Mouse (Mus musculus): Measurements from ENCODE around the gene Lamtor2. TPM values are rescaled to one million over a fixed set of nuclear protein-coding genes. Genes with fewer than 3 reads are reported as not detected.

The Lamtor2 gene
- polyA plus RNA-seq, 1 experiment from 2014 or later = 104 TPM

DNA sequence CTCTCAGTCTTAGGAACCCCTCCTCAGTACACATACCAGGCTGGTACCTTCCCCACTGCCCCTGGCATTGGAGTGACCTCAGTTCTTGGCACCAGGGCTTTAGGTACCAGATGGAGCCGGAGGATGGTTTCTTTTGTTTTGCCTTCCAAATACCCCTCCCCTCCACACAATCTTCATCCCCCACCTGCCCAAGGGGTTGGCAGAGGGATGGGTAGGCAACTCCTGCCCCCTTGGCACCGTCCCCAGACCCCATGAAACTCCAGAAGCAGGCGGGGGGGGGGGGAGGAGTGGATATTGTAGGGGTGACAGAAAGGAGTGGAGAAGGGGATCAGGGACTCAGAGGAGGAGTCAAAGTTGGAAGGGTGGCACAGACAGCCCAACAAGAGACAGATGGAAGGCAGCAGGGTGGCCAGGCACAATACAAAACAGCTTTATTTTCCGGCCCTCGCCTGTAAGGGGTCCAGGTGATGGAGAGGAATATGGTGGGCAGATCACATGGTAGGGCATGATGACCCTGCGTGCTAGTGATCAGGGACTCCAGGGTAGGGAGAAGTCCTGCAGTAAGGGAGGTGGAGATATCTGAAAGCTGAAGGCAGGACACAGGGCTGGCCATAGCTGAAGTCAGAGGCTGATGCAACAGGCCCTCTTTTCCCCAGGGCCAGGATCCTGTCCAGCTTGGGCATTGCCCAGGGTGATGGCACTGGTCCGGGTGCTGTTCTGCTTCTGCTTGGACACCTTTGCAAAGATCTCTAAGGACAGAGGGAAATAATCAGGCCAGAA is 11.1 kb downstream of the Lamtor2 start:
- Histone ChIP-seq H3K4me1 (replicated peaks) (peaks cover 24% of the 10 kb centered on the region), H3K27me3 (no peaks in the 10 kb centered on the region), H3K36me3 (replicated peaks) (no peaks in the 10 kb centered on the region), H3K27ac (replicated peaks) (no peak overlapping the region), H3K4me3 (replicated peaks) (no peak overlapping the region), H3K9ac (no peak overlapping the region), H3K4me2 (no peak overlapping the region), H3K9me3 (replicated peaks) (no peaks in the 10 kb centered on the region)
- ATAC-seq (ENCODE audit: insufficient read depth) = no peak
- 69% methylated on average over 7 of the region's 7 CpGs for WGBS (ENCODE audit: insufficient replicate concordance)

DNA sequence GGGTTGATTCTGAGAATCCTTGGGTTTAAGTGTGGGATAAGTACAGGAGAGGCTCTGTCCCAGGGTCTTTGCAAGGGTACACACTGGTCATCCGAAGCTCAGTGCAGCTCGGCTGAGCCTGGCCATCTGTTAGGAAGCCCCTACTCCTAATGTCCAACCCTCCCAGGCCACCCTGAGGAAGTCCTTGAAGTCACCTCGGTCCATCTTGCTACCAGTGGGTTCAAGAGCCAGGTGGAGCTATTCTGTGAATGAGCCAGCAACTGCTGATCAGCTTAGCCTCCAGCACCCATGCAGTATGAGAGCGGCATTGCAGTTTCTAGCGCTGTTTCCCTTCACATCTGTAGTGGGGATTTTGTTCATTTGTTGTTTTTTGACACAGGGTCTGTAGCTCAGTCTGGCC is 12.8 kb downstream of the Lamtor2 start:
- Histone ChIP-seq H3K4me2 (no peak overlapping the region), H3K36me3 (replicated peaks) (no peaks in the 10 kb centered on the region), H3K9me3 (replicated peaks) (no peaks in the 10 kb centered on the region), H3K9ac (no peak overlapping the region), H3K4me3 (replicated peaks) (no peak overlapping the region), H3K27me3 (peaks cover 7% of the 10 kb centered on the region; the same call in 1 of the 2 replicates), H3K4me1 (replicated peaks) (peaks cover 35% of the 10 kb centered on the region), H3K27ac (replicated peaks) (no peak overlapping the region)
- WGBS (ENCODE audit: insufficient replicate concordance) = 58% methylated on average over 5 of the region's 5 CpGs
- ATAC-seq (ENCODE audit: insufficient read depth) = no peak

DNA sequence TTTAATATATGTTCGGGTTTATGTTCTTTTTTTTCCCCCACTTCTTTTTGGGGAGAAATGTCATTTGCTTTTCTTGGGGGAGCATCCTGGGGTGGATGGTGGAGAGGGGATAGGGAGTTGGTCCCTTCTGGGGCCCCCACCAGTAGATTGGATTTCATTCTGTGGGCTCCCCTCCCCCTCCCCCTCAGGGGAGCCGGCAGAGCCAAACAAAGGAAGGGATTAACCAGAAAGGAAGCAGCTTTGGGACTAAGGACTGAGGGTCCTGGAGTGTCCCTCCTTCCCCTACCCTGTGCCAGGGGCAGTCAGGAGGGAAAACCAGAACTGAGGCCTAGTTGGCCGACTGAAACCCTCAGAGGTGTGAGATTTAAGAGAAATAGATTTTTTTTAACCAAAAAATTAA is 13.5 kb downstream of the Lamtor2 start:
- H3K27ac ChIP-seq (replicated peaks) = no peak overlapping the region
- H3K27me3 ChIP-seq = peaks cover 8% of the 10 kb centered on the region; the same call in 1 of the 2 replicates
- no peak overlapping the region for H3K4me3 ChIP-seq (replicated peaks)
- no peak overlapping the region for H3K9ac ChIP-seq
- no peak for ATAC-seq (ENCODE audit: insufficient read depth)
- 35% methylated on average over 3 of the region's 3 CpGs for WGBS (ENCODE audit: insufficient replicate concordance)
- no peaks in the 10 kb centered on the region for H3K36me3 ChIP-seq (replicated peaks)
- H3K4me1 ChIP-seq (replicated peaks) = peaks cover 32% of the 10 kb centered on the region
- no peaks in the 10 kb centered on the region for H3K9me3 ChIP-seq (replicated peaks)
- no peak overlapping the region for H3K4me2 ChIP-seq

DNA sequence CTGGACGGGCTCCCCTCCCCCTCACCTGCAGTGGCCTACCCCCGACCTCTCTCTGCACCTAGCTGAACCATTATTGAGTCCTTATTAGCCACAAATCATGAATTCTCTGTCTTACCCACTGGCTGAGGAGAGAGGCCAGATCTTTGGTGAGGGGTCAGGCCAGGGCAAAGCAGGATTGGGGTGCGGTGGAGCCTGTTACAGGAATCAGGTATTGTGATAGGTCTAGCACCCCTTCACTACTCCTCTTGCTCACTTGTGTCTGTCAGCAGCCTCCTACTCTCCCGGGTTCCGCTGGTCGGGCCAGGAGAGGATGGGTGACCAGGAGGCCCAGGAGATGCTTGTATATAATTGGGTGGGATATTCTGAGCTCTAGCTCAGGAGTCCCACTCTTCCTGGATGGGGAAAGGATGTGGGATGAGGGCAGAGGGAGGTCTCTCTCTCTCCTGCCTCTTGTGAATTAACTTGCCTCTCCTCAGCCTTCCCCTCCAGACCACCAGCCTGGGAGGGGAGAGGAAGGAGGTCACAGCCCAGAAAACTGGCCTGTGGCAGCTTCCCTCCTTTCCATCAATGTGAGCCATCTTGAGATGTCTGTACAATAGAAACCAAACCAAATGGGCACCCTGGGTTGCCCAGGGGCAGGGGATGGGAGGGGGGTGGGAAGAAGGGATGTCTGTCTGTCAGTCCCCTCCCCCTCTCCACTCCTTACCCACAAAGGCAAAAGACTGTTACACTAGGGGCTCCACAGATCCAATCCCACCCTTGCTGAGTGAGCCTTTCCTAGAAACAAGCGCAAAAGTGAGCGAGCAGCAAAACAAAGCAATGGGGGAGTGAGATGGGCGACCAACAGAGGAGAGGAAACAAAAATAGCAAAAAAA is 14.4 kb downstream of the Lamtor2 start:
- H3K27ac ChIP-seq (replicated peaks) = no peak overlapping the region
- no peak for ATAC-seq (ENCODE audit: insufficient read depth)
- H3K4me3 ChIP-seq (replicated peaks) = no peak overlapping the region
- H3K27me3 ChIP-seq = peaks cover 15% of the 10 kb centered on the region
- no peak overlapping the region for H3K4me2 ChIP-seq
- peaks cover 33% of the 10 kb centered on the region for H3K4me1 ChIP-seq (replicated peaks)
- H3K36me3 ChIP-seq (replicated peaks) = no peaks in the 10 kb centered on the region
- no peak overlapping the region for H3K9ac ChIP-seq
- WGBS (ENCODE audit: insufficient replicate concordance) = 61% methylated on average over 9 of the region's 9 CpGs
- H3K9me3 ChIP-seq (replicated peaks) = no peaks in the 10 kb centered on the region

DNA sequence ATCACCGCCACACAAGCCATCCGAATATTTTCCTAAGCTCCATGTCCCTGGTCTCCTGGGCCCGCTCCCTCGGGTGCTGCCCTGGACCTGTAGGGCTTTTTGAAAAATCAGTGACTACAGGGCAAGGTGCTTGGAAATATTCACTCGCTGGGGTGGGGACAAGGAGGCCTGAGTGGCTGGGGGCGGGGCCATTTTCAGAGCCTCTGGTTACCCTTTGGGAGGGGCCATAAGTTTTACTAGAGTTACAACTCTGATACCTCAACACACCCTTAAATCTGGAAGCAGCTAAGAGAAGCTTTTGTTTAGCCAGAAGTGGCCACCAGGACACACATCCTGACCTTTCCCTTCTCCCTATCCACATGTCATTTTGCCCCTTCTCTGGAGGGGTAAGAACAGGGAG is 15.7 kb downstream of the Lamtor2 start:
- peak overlapping the region; percentile 90 for H3K4me2 ChIP-seq
- peak; percentile 7; the same call in 1 of the 2 replicates for ATAC-seq (ENCODE audit: insufficient read depth)
- H3K4me1 ChIP-seq (replicated peaks) = peaks cover 46% of the 10 kb centered on the region
- 69% methylated on average over 6 of the region's 6 CpGs for WGBS (ENCODE audit: insufficient replicate concordance)
- H3K36me3 ChIP-seq (replicated peaks) = no peaks in the 10 kb centered on the region
- H3K4me3 ChIP-seq (replicated peaks) = peak overlapping the region; percentile 60
- peak overlapping the region; percentile 48; the same call in 1 of the 2 replicates for H3K27ac ChIP-seq (replicated peaks)
- H3K27me3 ChIP-seq = peaks cover 26% of the 10 kb centered on the region
- H3K9me3 ChIP-seq (replicated peaks) = no peaks in the 10 kb centered on the region
- peak overlapping the region; percentile 46; the same call in 1 of the 2 replicates for H3K9ac ChIP-seq

DNA sequence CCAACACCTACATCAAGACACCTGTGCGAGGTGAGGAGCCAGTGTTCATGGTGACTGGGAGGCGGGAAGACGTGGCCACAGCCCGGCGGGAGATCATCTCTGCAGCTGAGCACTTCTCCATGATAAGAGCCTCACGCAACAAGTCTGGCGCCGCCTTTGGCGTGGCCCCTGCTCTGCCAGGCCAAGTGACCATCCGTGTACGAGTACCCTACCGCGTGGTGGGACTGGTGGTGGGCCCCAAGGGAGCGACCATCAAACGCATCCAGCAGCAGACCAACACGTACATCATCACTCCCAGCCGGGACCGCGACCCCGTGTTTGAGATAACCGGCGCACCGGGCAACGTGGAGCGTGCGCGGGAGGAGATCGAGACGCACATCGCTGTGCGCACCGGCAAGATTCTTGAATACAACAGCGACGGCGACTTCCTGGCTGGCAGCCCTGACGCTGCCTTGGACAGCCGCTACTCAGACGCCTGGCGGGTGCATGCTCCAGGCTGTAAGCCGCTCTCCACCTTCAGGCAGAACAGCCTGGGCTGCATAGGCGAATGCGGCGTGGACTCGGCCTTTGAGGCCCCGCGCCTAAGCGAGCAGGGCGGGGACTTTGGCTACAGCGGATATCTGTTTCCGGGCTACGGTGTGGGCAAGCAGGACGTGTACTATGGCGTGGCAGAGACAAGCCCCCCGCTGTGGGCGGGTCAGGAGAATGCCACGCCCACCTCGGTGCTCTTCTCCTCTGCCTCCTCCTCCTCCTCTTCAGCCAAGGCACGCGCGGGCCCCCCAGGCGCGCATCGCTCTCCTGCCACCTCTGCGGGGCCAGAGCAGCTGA is 16.6 kb downstream of the Lamtor2 start:
- Histone ChIP-seq H3K4me3 (replicated peaks) (peak overlapping the region; percentile 60), H3K36me3 (replicated peaks) (no peaks in the 10 kb centered on the region), H3K27me3 (peaks cover 30% of the 10 kb centered on the region), H3K4me2 (peak overlapping the region; percentile 90), H3K4me1 (replicated peaks) (peaks cover 54% of the 10 kb centered on the region), H3K27ac (replicated peaks) (peak overlapping the region; percentile 51; the same call in 1 of the 2 replicates), H3K9ac (peak overlapping the region; percentile 46), H3K9me3 (replicated peaks) (no peaks in the 10 kb centered on the region)
- peak; percentile 78 for ATAC-seq (ENCODE audit: insufficient read depth)
- 7% methylated on average over 64 of the region's 64 CpGs for WGBS (ENCODE audit: insufficient replicate concordance)

DNA sequence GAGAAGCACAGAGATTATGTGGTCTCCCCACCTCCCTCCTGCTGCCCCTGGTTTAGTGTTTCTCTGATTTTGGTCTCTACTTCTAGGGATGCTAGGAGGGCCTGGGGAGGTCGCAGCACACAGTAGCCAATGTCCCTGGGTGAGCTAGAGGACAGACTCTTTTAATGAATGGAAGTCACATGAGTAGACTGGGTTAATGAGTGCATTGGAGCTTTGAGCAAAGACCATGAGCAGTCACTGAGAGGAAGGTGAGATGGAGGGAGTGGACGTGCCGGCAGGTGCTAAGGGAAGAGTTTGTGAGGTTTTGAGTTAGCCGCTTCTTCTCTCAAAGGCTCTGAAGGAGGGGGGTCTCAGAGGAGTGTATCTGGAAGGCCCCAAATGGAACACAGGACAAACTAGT is 17.3 kb downstream of the Lamtor2 start:
- Histone ChIP-seq H3K9me3 (replicated peaks) (no peaks in the 10 kb centered on the region), H3K4me3 (replicated peaks) (no peak overlapping the region), H3K4me1 (replicated peaks) (peaks cover 62% of the 10 kb centered on the region), H3K27ac (replicated peaks) (no peak overlapping the region), H3K36me3 (replicated peaks) (no peaks in the 10 kb centered on the region), H3K27me3 (peaks cover 30% of the 10 kb centered on the region), H3K9ac (peak overlapping the region; percentile 46; the same call in 1 of the 2 replicates), H3K4me2 (peak overlapping the region; percentile 90)
- WGBS (ENCODE audit: insufficient replicate concordance) = 75% methylated on average over 4 of the region's 4 CpGs
- no peak for ATAC-seq (ENCODE audit: insufficient read depth)

DNA sequence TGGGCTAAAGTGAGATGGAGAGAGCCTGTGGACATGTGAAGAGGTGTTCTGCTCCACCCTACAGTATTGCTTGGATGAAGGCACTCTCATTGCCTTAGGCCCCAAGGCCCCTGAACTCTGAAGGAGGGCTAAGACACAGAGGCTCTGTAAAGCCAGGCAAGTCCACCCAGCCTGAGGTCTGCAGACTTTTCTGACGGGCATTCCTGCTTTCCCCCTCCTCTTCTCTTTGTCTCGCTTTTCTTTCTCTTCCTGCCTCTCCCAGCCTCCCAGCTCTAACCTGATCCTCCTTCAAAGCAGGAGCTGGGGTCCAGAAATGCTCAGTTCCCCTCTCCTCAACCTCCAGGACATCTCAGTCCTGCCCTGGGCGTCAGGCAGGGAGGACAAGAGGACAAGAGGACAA is 17.9 kb downstream of the Lamtor2 start:
- no peaks in the 10 kb centered on the region for H3K9me3 ChIP-seq (replicated peaks)
- no peak for ATAC-seq (ENCODE audit: insufficient read depth)
- peaks cover 67% of the 10 kb centered on the region for H3K4me1 ChIP-seq (replicated peaks)
- 45% methylated on average over 3 of the region's 3 CpGs for WGBS (ENCODE audit: insufficient replicate concordance)
- no peak overlapping the region for H3K4me2 ChIP-seq
- H3K9ac ChIP-seq = no peak overlapping the region
- H3K27ac ChIP-seq (replicated peaks) = no peak overlapping the region
- no peaks in the 10 kb centered on the region for H3K36me3 ChIP-seq (replicated peaks)
- H3K4me3 ChIP-seq (replicated peaks) = no peak overlapping the region
- peaks cover 30% of the 10 kb centered on the region for H3K27me3 ChIP-seq

DNA sequence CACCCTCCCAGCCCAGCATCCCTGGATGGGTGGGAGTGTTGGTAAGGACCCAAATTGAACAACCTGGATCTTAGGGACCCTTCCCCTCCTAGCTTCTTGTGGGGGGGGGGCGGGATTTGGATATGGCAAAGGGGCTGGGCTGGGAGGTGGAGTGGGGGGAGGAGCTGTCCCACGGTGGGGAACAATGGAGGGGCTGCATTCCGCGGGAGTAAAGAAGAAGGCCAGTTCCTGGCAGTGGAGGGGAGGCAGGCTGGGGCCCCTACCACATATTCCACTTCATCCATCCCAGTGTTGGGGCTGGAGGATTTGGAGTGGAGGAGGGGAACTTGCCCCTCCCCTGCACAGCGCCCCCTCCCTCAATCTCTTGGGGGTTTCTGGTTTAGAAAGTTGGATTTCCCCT is 19.2 kb downstream of the Lamtor2 start:
- 22% methylated on average over 4 of the region's 5 CpGs for WGBS (ENCODE audit: insufficient replicate concordance)
- no peak for ATAC-seq (ENCODE audit: insufficient read depth)
- Histone ChIP-seq H3K9me3 (replicated peaks) (no peaks in the 10 kb centered on the region), H3K27me3 (peaks cover 30% of the 10 kb centered on the region), H3K4me3 (replicated peaks) (peak overlapping the region; percentile 72; the same call in 1 of the 2 replicates), H3K4me2 (peak overlapping the region; percentile 99), H3K27ac (replicated peaks) (no peak overlapping the region), H3K9ac (no peak overlapping the region), H3K4me1 (replicated peaks) (peaks cover 75% of the 10 kb centered on the region), H3K36me3 (replicated peaks) (no peaks in the 10 kb centered on the region)

DNA sequence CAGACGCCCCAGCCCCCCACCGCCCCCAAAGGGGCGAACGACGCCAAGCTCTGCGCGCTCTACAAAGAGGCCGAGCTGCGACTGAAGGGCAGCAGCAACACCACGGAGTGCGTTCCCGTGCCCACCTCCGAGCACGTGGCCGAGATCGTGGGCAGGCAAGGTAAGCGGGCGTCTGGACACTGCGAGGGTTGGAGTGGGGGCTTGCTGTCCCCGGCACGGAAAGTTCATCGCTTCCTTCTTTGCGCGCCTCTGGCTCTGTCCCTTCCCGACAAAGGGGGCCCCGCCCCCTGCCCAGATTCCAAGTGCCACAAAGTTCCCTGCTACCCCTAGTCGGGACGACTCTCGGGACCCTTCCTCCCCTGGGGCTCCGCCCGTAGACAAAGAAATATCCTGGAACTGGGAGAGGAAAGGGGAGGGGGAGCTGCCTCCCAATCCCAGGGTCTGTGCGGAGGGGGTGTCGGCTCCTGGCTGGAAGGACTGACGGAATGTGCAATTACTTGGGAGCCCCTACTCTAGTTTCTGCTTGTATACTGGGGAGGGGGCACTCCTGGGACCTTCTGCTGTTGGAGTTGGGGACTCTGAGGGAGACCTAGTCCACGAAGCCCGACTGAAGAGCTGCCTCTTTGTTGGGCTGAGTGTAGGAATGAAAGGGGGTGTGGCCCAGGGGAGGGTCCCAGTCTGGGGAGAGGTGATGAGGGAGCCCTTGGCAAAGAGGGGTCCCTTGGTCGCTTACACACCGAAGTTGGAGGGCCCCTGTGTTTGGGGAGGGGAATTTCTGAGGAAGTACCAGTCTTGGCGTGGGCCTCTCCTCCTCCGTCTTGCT is 20.0 kb downstream of the Lamtor2 start:
- ATAC-seq (ENCODE audit: insufficient read depth) = no peak
- H3K36me3 ChIP-seq (replicated peaks) = no peaks in the 10 kb centered on the region
- 3% methylated on average over 40 of the region's 40 CpGs for WGBS (ENCODE audit: insufficient replicate concordance)
- H3K9ac ChIP-seq = peak overlapping the region; percentile 27; the same call in 1 of the 2 replicates
- H3K27me3 ChIP-seq = peaks cover 30% of the 10 kb centered on the region
- peak overlapping the region; percentile 99 for H3K4me2 ChIP-seq
- peak overlapping the region; percentile 72 for H3K4me3 ChIP-seq (replicated peaks)
- peaks cover 75% of the 10 kb centered on the region for H3K4me1 ChIP-seq (replicated peaks)
- H3K9me3 ChIP-seq (replicated peaks) = no peaks in the 10 kb centered on the region
- H3K27ac ChIP-seq (replicated peaks) = no peak overlapping the region

All from liver, embryonic 15.5 days (tissue).